Mouse (Mus musculus) thymus, adult 2 months (tissue): ENCODE measurements around the gene Gm8180. TPM values are rescaled to one million over a fixed set of nuclear protein-coding genes. Genes with fewer than 3 reads are reported as not detected.
A peak's percentile ranks its signal among the peaks of the same experiment; 100 is the strongest.
"Not testable (repeated sequence)": the region's sequence is repeated elsewhere in the genome, so short reads cannot be mapped to it uniquely, and the experiment has no call there.

Source experiments
- DNase-seq: peaks from one replicate; pipeline ENCODE4 v3.0.0; 2021
- H3K27ac ChIP-seq: fragments of 200-500 bp; 2 replicates; pipeline ENCODE4 v1.5.1; 2012; ENCODE audit warnings: low read length, control low read depth; ENCODE audit not compliant: control insufficient read depth, insufficient read depth
- H3K27me3 ChIP-seq: fragments of 200-500 bp; 2 replicates; pipeline ENCODE4 v1.6.1; 2012; ENCODE audit warnings: mild to moderate bottlenecking, low read length, moderate library complexity, mixed read lengths; ENCODE audit not compliant: control insufficient read depth, insufficient read depth
- H3K36me3 ChIP-seq: fragments of 200-500 bp; 2 replicates; pipeline ENCODE4 v1.6.1; 2012; ENCODE audit warnings: mild to moderate bottlenecking, low read length, moderate library complexity; ENCODE audit not compliant: control insufficient read depth, insufficient read depth
- H3K4me1 ChIP-seq: fragments of 200-500 bp; replicated peaks from 2 replicates; pipeline ENCODE4 v1.6.1; 2012; ENCODE audit warnings: low read length; ENCODE audit not compliant: control insufficient read depth, insufficient read depth
- H3K4me3 ChIP-seq: fragments of 200-500 bp; 2 replicates; pipeline ENCODE4 v1.5.1; 2012; ENCODE audit warnings: mild to moderate bottlenecking, low read length, control low read depth, moderate library complexity; ENCODE audit not compliant: control insufficient read depth, insufficient read depth
- WGBS: fragments of 180-500 bp; shearing (Covaris S2); methylation state at CpG from one replicate; pipeline ENCODE4 v1.1.7; 2018; 5-methylcytosine and 5-hydroxymethylcytosine counted together
- polyA plus RNA-seq: library from polyadenylated mRNA; depleted of rRNA; stranded (reverse); fragments of >200 nt; gene quantifications from 2 replicates; pipeline ENCODE4 v1.2.3, GENCODE M21; 2012; rRNA removed

Gene Gm8180
- not detected in 2 replicates for polyA plus RNA-seq

DNA sequence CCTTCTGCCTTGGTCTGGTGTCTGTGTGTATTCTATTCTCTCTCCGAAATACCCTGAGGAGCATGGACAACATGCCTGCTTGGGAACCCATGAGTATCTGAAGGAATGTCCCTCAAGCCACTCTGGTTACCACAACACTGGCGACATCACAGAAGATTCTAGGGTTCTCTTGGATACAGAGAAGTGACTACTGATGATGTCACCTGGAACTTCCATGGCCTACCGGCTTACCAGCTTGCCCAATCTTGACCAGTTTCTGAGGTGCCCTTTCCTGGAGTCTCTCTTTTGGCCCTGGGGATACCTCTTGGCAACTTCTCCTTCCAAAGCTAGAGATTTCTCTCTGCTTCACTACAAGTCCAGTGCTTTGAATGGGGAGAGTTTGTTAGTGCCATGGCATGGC is at the start of gene Gm8180:
Gene Gm8180 (minus strand): TSS at position 101 of the 400 bp plus-strand sequence.
- not testable (repeated sequence) for H3K27me3 ChIP-seq, H3K4me3 ChIP-seq, DNase-seq, H3K27ac ChIP-seq, H3K4me1 ChIP-seq, H3K36me3 ChIP-seq
- 95% methylated on average over 3 of the region's 3 CpGs for WGBS

DNA sequence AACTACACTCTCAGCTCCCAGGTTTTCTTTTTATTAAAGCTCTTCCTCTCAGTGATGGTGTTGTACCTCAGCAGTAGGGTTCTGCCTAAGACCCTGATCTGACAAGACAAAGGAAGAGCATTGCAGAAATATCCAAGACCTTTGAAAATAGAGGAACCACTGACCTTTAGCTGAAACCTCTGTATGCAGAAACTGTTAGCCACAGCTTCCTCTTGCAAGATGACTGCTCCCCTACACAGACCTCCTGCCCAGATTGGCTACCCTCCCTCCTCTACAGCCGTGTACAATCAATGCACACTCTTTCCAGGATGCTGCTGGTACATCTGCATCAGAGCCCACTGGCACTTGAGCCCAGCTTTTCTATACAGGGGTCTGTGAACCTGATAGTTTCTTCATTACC is 45.8 kb upstream of the Gm8180 start:
- not testable (repeated sequence) for H3K4me3 ChIP-seq, DNase-seq, H3K4me1 ChIP-seq, H3K36me3 ChIP-seq, H3K27ac ChIP-seq, H3K27me3 ChIP-seq
- WGBS: 0% methylated on average over 1 of the region's 1 CpGs

DNA sequence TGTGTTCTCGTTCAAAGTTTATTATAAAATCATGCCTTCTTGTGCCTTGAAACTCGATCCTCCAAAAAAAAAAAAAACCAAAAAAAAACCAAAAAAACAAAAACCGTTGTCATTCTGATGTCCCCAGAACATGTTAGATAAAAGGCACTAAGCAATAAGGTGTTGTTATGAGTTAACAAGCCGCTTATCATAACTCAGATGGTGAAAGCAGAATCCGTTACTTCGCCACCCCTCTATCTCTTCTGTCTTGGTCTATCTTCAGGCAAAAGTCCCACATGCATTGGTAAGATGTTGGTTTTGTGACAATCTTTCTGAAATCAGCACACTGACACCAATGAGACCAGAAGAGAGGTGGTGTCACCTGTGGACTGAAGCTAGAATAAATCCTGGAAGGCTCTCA is 39.6 kb upstream of the Gm8180 start:
- not testable (repeated sequence) for H3K36me3 ChIP-seq, DNase-seq, H3K27ac ChIP-seq, H3K27me3 ChIP-seq, H3K4me1 ChIP-seq, H3K4me3 ChIP-seq
- WGBS: 90% methylated on average over 6 of the region's 6 CpGs

DNA sequence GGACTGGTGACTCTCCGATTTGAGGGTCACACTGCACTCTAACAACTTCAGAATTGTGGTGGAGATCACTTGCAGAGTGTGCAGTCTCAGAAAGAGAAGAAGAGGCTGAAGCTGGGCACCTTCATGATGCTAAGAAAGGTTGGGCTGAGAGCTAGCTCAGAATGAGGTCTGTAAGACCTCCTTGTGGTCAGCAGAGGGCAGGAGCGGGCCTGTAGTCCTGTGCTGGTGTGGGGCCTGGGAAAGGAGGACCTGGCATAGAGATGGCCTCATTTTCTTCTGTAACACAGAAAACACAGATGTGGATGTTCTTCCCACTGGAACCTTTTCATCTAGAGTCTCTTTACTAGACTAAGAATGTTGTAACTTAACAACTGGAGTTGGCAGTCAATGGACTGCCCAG is 37.3 kb upstream of the Gm8180 start:
- H3K4me3 ChIP-seq, H3K4me1 ChIP-seq, H3K27me3 ChIP-seq, H3K36me3 ChIP-seq, DNase-seq, H3K27ac ChIP-seq: not testable (repeated sequence)
- 74% methylated on average over 1 of the region's 2 CpGs for WGBS

DNA sequence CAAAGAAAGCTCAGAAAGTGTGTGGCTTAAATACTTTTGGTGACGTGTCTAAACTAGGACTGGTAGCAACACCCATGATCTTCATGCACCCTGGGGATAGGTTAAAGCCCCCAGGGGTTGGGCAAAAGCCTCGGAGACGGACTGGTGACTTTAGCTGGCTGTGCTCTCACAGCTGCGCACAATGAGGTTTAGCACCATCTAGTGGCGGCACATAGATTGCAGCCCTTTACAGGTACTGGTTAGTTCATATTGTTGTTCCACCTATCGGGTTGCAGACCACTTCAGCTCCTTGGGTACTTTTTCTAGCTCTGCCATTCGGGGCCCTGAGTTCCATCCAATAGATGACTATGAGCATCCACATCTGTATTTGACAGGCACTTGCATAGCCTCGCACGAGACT is 27.9 kb upstream of the Gm8180 start:
- DNase-seq: peak; percentile 11

DNA sequence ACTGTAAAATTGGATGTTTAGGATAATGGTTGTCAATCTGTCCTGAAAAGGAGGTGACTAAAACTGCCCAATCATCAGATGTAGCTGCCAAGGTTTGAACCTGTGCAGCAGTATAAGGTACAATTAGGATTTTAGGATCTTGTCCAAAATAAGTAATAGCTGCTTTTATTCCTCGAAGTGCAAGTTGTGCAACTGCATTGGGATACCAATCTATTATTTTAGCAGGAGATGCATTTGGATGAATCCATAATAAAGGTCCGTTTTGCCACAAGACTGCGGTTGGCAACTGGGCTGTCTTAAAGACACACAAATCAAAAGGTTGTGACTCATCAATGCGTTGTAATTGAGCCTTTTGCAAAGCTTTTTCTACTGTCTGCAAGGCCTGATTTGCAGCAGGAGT is 23.6 kb upstream of the Gm8180 start:
- DNase-seq, H3K27me3 ChIP-seq, H3K4me3 ChIP-seq, H3K36me3 ChIP-seq, H3K4me1 ChIP-seq, H3K27ac ChIP-seq: not testable (repeated sequence)
- WGBS: 88% methylated on average over 4 of the region's 4 CpGs

More for the DNA sequence above, 27.9 kb upstream of the Gm8180 start:
- not testable (repeated sequence) for H3K4me1 ChIP-seq, H3K36me3 ChIP-seq, H3K4me3 ChIP-seq, H3K27ac ChIP-seq, H3K27me3 ChIP-seq
- WGBS: 52% methylated on average over 8 of the region's 9 CpGs

DNA sequence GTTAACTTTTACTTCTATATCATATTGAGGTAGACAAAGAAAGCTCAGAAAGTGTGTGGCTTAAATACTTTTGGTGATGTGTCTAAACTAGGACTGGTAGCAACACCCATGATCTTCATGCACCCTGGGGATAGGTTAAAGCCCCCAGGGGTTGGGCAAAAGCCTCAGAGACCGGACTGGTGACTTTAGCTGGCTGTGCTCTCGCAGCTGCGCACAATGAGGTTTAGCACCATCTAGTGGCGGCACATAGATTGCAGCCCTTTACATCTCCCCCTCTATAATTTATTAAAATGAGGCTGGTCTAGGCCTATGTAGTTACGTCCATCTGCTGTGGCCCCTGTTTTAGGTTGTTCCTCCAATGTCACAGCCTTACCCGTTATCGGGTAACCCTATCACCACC is 19.9 kb upstream of the Gm8180 start:
- H3K36me3 ChIP-seq, DNase-seq, H3K4me3 ChIP-seq, H3K27ac ChIP-seq, H3K4me1 ChIP-seq, H3K27me3 ChIP-seq: not testable (repeated sequence)
- 14% methylated on average over 7 of the region's 7 CpGs for WGBS

DNA sequence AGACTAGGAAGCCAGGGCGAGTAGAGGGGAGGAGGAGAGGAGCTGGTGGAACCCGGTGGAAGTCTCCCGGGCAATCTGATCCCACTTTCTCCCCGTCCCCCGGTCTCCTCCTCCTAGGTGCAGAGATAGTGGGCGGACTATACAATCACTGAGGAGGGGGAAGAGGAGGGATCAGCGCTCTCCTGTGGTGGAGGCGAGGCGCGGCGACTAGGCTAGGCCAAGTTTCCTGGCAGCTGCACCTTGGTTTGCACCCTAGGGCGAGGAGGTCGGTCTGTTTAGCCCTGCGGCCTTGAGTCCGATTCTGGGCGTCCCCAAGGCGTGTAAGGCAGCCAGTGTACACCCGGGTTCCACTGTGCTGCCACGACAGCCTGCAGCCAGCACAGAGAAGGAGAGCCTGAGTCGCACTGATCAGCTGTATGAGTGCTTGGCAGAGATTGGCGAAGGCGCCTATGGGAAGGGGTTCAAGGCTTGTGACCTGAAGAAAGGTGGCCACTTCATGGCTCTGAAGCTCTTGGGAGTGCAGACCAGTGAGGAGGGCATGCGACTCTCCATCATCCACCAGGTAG is 12.4 kb upstream of the Gm8180 start:
- not testable (repeated sequence) for H3K36me3 ChIP-seq, H3K4me3 ChIP-seq, H3K4me1 ChIP-seq, H3K27ac ChIP-seq, H3K27me3 ChIP-seq, DNase-seq
- WGBS: 18% methylated on average over 23 of the region's 23 CpGs
